Mouse (Mus musculus): Measurements from ENCODE around the gene Rnf17. TPM values are rescaled to one million over a fixed set of nuclear protein-coding genes. Genes with fewer than 3 reads are reported as not detected.

Rnf17 gene
- polyA plus RNA-seq, 1 experiment from 2014 or later = 0.67 TPM

- H3K36me3 ChIP-seq (ENCODE audit: control insufficient read depth, insufficient read depth, low read length) = no peaks in the 10 kb centered on the region
- H3K4me3 ChIP-seq (ENCODE audit: low read depth, low read length) = no peak overlapping the region
- ATAC-seq (ENCODE audit: low FRiP score, low TSS enrichment) (no peak), DNase-seq (ENCODE audit: low spot score) (peak; percentile 34)
- no peaks in the 10 kb centered on the region for H3K4me1 ChIP-seq (replicated peaks; ENCODE audit: control insufficient read depth, insufficient read depth)
- H3K9me3 ChIP-seq (ENCODE audit: control insufficient read depth, low read length) = no peaks in the 10 kb centered on the region
- no peak overlapping the region for H3K4me2 ChIP-seq (replicated peaks; ENCODE audit: low read depth)
- TF ChIP-seq EP300 (optimal IDR thresholded peaks at IDR 0.05) = no peak
- TF ChIP-seq CTCF (IDR thresholded peaks at IDR 0.05; ENCODE audit: low read depth) = peak; percentile 67
- no peak overlapping the region for H3K9ac ChIP-seq (ENCODE audit: low read length)
- no peaks in the 10 kb centered on the region for H3K27me3 ChIP-seq (ENCODE audit: control insufficient read depth, insufficient read depth, low read length)
- H3K27ac ChIP-seq (replicated peaks) = no peak overlapping the region
- WGBS = 25% methylated on average over 6 of the region's 6 CpGs
Measured at GRCm38 (mm10) chr14:56512084-56512483, 109.7 kb downstream of the Rnf17 start.

DNA sequence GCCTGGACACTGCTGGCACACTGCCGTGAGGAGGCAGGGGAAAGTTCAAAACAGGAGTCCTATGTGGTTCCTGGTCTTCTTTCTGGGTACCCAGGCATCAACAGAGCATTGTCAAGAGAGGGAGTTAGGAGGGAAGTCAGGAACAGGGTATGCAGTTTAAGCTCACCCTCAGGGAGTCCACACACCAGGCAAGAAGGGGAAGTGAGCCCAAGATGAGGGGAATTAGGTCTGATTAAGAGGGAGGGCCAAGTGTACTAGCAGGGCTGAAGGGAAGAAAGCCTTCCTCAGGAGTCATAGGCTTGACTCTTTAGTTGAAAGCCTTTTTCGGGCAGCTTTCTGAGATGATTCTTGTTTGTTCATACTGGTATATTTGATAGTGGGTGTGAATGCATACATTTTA lies 112.4 kb downstream of the Rnf17 start:
- WGBS = 84% methylated on average over 2 of the region's 2 CpGs
- TF ChIP-seq CTCF (IDR thresholded peaks at IDR 0.05; ENCODE audit: low read depth) = no peak
- no peak for TF ChIP-seq EP300 (optimal IDR thresholded peaks at IDR 0.05)
- Histone ChIP-seq H3K27ac (replicated peaks) (no peak overlapping the region), H3K36me3 (ENCODE audit: control insufficient read depth, insufficient read depth, low read length) (no peaks in the 10 kb centered on the region), H3K4me1 (replicated peaks; ENCODE audit: control insufficient read depth, insufficient read depth) (no peaks in the 10 kb centered on the region), H3K27me3 (ENCODE audit: control insufficient read depth, insufficient read depth, low read length) (no peaks in the 10 kb centered on the region), H3K9ac (ENCODE audit: low read length) (no peak overlapping the region), H3K4me3 (ENCODE audit: low read depth, low read length) (no peak overlapping the region), H3K9me3 (ENCODE audit: control insufficient read depth, low read length) (no peaks in the 10 kb centered on the region), H3K4me2 (replicated peaks; ENCODE audit: low read depth) (no peak overlapping the region)
- DNase-seq (ENCODE audit: low spot score) (no peak), ATAC-seq (ENCODE audit: low FRiP score, low TSS enrichment) (no peak)

GRCm38 (mm10) chr14:56530788-56531187 lies 128.4 kb downstream of the Rnf17 start:
- no peaks in the 10 kb centered on the region for H3K27me3 ChIP-seq (ENCODE audit: control insufficient read depth, insufficient read depth, low read length)
- ATAC-seq (ENCODE audit: low FRiP score, low TSS enrichment) = no peak
- 85% methylated on average over 2 of the region's 2 CpGs for WGBS

GRCm38 (mm10) chr14:56544946-56545345 lies 142.6 kb downstream of the Rnf17 start:
- TF ChIP-seq EP300 (optimal IDR thresholded peaks at IDR 0.05) (no peak), CTCF (IDR thresholded peaks at IDR 0.05; ENCODE audit: low read depth) (no peak)

More at GRCm38 (mm10) chr14:56530788-56531187, 128.4 kb downstream of the Rnf17 start:
- no peak overlapping the region for H3K4me2 ChIP-seq (replicated peaks; ENCODE audit: low read depth)
- TF ChIP-seq CTCF (IDR thresholded peaks at IDR 0.05; ENCODE audit: low read depth) (no peak), EP300 (optimal IDR thresholded peaks at IDR 0.05) (no peak)
- H3K27ac ChIP-seq (replicated peaks) = no peak overlapping the region
- no peak overlapping the region for H3K9ac ChIP-seq (ENCODE audit: low read length)
- no peaks in the 10 kb centered on the region for H3K4me1 ChIP-seq (replicated peaks; ENCODE audit: control insufficient read depth, insufficient read depth)
- H3K36me3 ChIP-seq (ENCODE audit: control insufficient read depth, insufficient read depth, low read length) = no peaks in the 10 kb centered on the region
- no peaks in the 10 kb centered on the region for H3K9me3 ChIP-seq (ENCODE audit: control insufficient read depth, low read length)
- no peak overlapping the region for H3K4me3 ChIP-seq (ENCODE audit: low read depth, low read length)
- no peak for DNase-seq (ENCODE audit: low spot score)

GRCm38 (mm10) chr14:56545491-56545890 lies 143.1 kb downstream of the Rnf17 start:
- H3K4me1 ChIP-seq (replicated peaks; ENCODE audit: control insufficient read depth, insufficient read depth) = no peaks in the 10 kb centered on the region
- WGBS = 95% methylated on average over 4 of the region's 4 CpGs
- ATAC-seq (ENCODE audit: low FRiP score, low TSS enrichment) (no peak), DNase-seq (ENCODE audit: low spot score) (no peak)
- H3K36me3 ChIP-seq (ENCODE audit: control insufficient read depth, insufficient read depth, low read length) = no peaks in the 10 kb centered on the region
- H3K27me3 ChIP-seq (ENCODE audit: control insufficient read depth, insufficient read depth, low read length) = no peaks in the 10 kb centered on the region
- H3K4me2 ChIP-seq (replicated peaks; ENCODE audit: low read depth) = no peak overlapping the region
- no peak overlapping the region for H3K27ac ChIP-seq (replicated peaks)
- no peak for TF ChIP-seq CTCF (IDR thresholded peaks at IDR 0.05; ENCODE audit: low read depth)
- TF ChIP-seq EP300 (optimal IDR thresholded peaks at IDR 0.05) = no peak
- H3K4me3 ChIP-seq (ENCODE audit: low read depth, low read length) = no peak overlapping the region
- no peaks in the 10 kb centered on the region for H3K9me3 ChIP-seq (ENCODE audit: control insufficient read depth, low read length)
- no peak overlapping the region for H3K9ac ChIP-seq (ENCODE audit: low read length)

More at GRCm38 (mm10) chr14:56544946-56545345, 142.6 kb downstream of the Rnf17 start:
- Histone ChIP-seq H3K9me3 (ENCODE audit: control insufficient read depth, low read length) (no peaks in the 10 kb centered on the region), H3K9ac (ENCODE audit: low read length) (no peak overlapping the region), H3K4me3 (ENCODE audit: low read depth, low read length) (no peak overlapping the region), H3K36me3 (ENCODE audit: control insufficient read depth, insufficient read depth, low read length) (no peaks in the 10 kb centered on the region), H3K27me3 (ENCODE audit: control insufficient read depth, insufficient read depth, low read length) (no peaks in the 10 kb centered on the region), H3K4me2 (replicated peaks; ENCODE audit: low read depth) (no peak overlapping the region), H3K4me1 (replicated peaks; ENCODE audit: control insufficient read depth, insufficient read depth) (no peaks in the 10 kb centered on the region), H3K27ac (replicated peaks) (no peak overlapping the region)
- 66% methylated on average over 1 of the region's 1 CpGs for WGBS
- no peak for DNase-seq (ENCODE audit: low spot score)
- no peak for ATAC-seq (ENCODE audit: low FRiP score, low TSS enrichment)

DNA sequence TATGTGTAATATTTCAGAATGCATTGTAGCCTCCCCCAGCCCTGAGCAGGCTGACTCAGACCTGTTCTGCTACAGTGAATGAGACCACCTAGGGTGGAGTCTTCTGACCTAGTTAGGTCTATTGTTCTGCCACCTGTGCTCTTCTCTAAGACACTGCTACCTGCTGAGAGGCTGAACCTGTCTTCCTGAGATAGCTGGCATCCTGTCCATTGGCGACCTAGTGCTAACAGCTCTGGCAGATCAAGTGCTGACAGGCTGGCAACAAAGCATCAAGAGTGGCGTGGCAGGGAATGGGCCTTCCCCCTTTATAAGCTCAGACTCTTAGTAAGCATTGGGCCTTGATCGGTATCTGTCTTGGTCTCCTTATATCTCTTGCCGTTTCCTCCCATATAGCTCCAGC lies 148.6 kb downstream of the Rnf17 start:
- no peak for TF ChIP-seq CTCF (IDR thresholded peaks at IDR 0.05; ENCODE audit: low read depth)
- Histone ChIP-seq H3K4me1 (replicated peaks; ENCODE audit: control insufficient read depth, insufficient read depth) (no peaks in the 10 kb centered on the region), H3K27me3 (ENCODE audit: control insufficient read depth, insufficient read depth, low read length) (no peaks in the 10 kb centered on the region), H3K9ac (ENCODE audit: low read length) (no peak overlapping the region), H3K36me3 (ENCODE audit: control insufficient read depth, insufficient read depth, low read length) (no peaks in the 10 kb centered on the region), H3K4me3 (ENCODE audit: low read depth, low read length) (no peak overlapping the region), H3K9me3 (ENCODE audit: control insufficient read depth, low read length) (no peaks in the 10 kb centered on the region), H3K4me2 (replicated peaks; ENCODE audit: low read depth) (no peak overlapping the region), H3K27ac (replicated peaks) (no peak overlapping the region)
- 76% methylated on average over 4 of the region's 4 CpGs for WGBS
- DNase-seq (ENCODE audit: low spot score) (no peak), ATAC-seq (ENCODE audit: low FRiP score, low TSS enrichment) (no peak)
